Mouse (Mus musculus): ENCODE measurements at regions not wholly inside any gene's neighbourhood (a gene's known extent, or its start where the extent isn't known, plus 50 kb on each side); places are given as distances from the start of the nearest gene placed in this dataset.
A peak's percentile ranks its signal among the peaks of the same experiment; 100 is the strongest.

- H3K4me2 ChIP-seq (ENCODE audit: low read depth), result no peak overlapping the region
- H3K27me3 ChIP-seq (ENCODE audit: control insufficient read depth, insufficient read depth, insufficient read length), result no peaks in the 10 kb centered on the region
These were observed 83.8 kb upstream of the Cerkl start for GRCm38 (mm10) chr2:79540384-79540783.

DNA sequence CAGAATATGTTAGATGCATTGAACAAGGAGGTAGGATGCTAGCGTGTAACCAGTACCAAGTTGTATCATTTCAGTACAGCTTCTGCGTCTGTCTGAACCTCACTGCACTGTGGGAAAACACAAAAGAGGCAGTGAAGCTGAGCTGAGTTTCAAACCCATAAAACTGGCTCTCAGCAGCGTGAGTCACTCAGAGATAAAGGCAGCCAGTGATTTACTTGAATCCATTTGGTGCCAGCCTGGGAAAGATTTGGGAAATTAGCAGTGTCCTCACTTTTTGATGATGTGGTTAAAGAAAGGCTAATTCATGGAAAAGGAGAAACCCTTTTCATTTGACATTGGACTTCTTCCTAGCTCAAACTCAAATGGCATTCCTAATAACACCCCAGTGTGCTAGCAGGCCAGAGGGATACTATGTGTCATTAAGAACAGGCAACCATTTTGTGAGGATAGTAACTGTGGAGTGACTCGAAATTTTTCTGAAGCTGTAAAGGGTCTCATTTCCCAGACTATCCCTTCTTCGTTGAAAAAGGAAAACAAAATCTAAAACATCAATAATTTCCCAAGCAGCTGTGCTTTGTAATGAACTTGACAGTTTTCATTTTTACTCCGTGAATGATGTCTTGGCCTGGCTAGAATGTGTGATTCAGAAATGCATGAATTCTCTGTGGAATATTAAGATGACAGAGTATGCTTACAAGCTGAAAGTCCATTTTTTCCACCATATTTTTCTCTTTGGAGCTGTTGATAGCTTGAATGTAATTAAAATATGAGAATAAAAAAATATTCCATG, 85.8 kb upstream of the Cerkl start:
- Histone ChIP-seq H3ac (ENCODE audit: control insufficient read depth, insufficient read length) (no peak overlapping the region), H3K4me2 (ENCODE audit: low read depth) (peak overlapping the region; percentile 22), H3K27me3 (ENCODE audit: control insufficient read depth, insufficient read depth, insufficient read length) (no peaks in the 10 kb centered on the region), H3K36me3 (ENCODE audit: control insufficient read depth, insufficient read depth) (no peaks in the 10 kb centered on the region), H3K79me2 (ENCODE audit: control insufficient read depth, insufficient read depth) (no peaks in the 10 kb centered on the region), H3K4me3 (no peak overlapping the region)
- TF ChIP-seq TCF12 (IDR thresholded peaks at IDR 0.05; ENCODE audit: insufficient read depth, poor library complexity, severe bottlenecking) (no peak), E2F4 (IDR thresholded peaks at IDR 0.05; ENCODE audit: insufficient read depth) (no peak), SRF (IDR thresholded peaks at IDR 0.05; ENCODE audit: control insufficient read depth, insufficient read length, low read depth) (no peak)

More at GRCm38 (mm10) chr2:79540384-79540783, 83.8 kb upstream of the Cerkl start:
- Histone ChIP-seq H3ac (ENCODE audit: control insufficient read depth, insufficient read length) (no peak overlapping the region), H3K4me3 (no peak overlapping the region), H3K79me2 (ENCODE audit: control insufficient read depth, insufficient read depth) (no peaks in the 10 kb centered on the region), H3K36me3 (ENCODE audit: control insufficient read depth, insufficient read depth) (no peaks in the 10 kb centered on the region)
- no peak for TF ChIP-seq E2F4 (IDR thresholded peaks at IDR 0.05; ENCODE audit: insufficient read depth)
- TF ChIP-seq MYOG (IDR thresholded peaks at IDR 0.05; ENCODE audit: control insufficient read depth in 1 of 3, insufficient read depth in 1 of 3, insufficient read length in 2 of 3, low read depth in 2 of 3), result no peak
- no peak for TF ChIP-seq MAX (IDR thresholded peaks at IDR 0.05; ENCODE audit: low read depth)
- TF ChIP-seq TCF3 (IDR thresholded peaks at IDR 0.05; ENCODE audit: insufficient read length, low read depth), result no peak
- no peak for TF ChIP-seq MYOD1 (IDR thresholded peaks at IDR 0.05; ENCODE audit: control insufficient read depth in 1 of 3, insufficient read length in 2 of 3, low read depth in 2 of 3)
- TF ChIP-seq CEBPB (IDR thresholded peaks at IDR 0.05; ENCODE audit: insufficient read depth, poor library complexity, severe bottlenecking), result no peak
- TF ChIP-seq POLR2A (IDR thresholded peaks at IDR 0.05; ENCODE audit: insufficient read length, low read depth), result no peak
- no peak for TF ChIP-seq SRF (IDR thresholded peaks at IDR 0.05; ENCODE audit: control insufficient read depth, insufficient read length, low read depth)
- no peak for TF ChIP-seq USF1 (IDR thresholded peaks at IDR 0.05; ENCODE audit: low read depth)
- no peak for TF ChIP-seq POLR2AphosphoS2 (IDR thresholded peaks at IDR 0.05; ENCODE audit: insufficient read length, low read depth)
- TF ChIP-seq TCF12 (IDR thresholded peaks at IDR 0.05; ENCODE audit: insufficient read depth, poor library complexity, severe bottlenecking), result no peak
- TF ChIP-seq REST (IDR thresholded peaks at IDR 0.05; ENCODE audit: insufficient read depth, insufficient read length), result no peak

GRCm38 (mm10) chr2:79543456-79543855, 86.9 kb upstream of the Cerkl start:
- Histone ChIP-seq H3ac (ENCODE audit: control insufficient read depth, insufficient read length) (no peak overlapping the region), H3K36me3 (ENCODE audit: control insufficient read depth, insufficient read depth) (no peaks in the 10 kb centered on the region), H3K79me2 (ENCODE audit: control insufficient read depth, insufficient read depth) (no peaks in the 10 kb centered on the region), H3K4me3 (no peak overlapping the region), H3K27me3 (ENCODE audit: control insufficient read depth, insufficient read depth, insufficient read length) (no peaks in the 10 kb centered on the region), H3K4me2 (ENCODE audit: low read depth) (no peak overlapping the region)
- TF ChIP-seq MYOG (IDR thresholded peaks at IDR 0.05; ENCODE audit: control insufficient read depth in 1 of 3, insufficient read depth in 1 of 3, insufficient read length in 2 of 3, low read depth in 2 of 3) (no peak), CEBPB (IDR thresholded peaks at IDR 0.05; ENCODE audit: insufficient read depth, poor library complexity, severe bottlenecking) (no peak), POLR2A (IDR thresholded peaks at IDR 0.05; ENCODE audit: insufficient read length, low read depth) (no peak), TCF12 (IDR thresholded peaks at IDR 0.05; ENCODE audit: insufficient read depth, poor library complexity, severe bottlenecking) (no peak), MAX (IDR thresholded peaks at IDR 0.05; ENCODE audit: low read depth) (no peak)

GRCm38 (mm10) chr2:79543948-79544792, 87.6 kb upstream of the Cerkl start:
- H3K4me3 ChIP-seq, result no peak overlapping the region
- TF ChIP-seq MYOG (IDR thresholded peaks at IDR 0.05; ENCODE audit: control insufficient read depth in 1 of 3, insufficient read depth in 1 of 3, insufficient read length in 2 of 3, low read depth in 2 of 3) (no peak), MAX (IDR thresholded peaks at IDR 0.05; ENCODE audit: low read depth) (no peak), TCF12 (IDR thresholded peaks at IDR 0.05; ENCODE audit: insufficient read depth, poor library complexity, severe bottlenecking) (no peak), TCF3 (IDR thresholded peaks at IDR 0.05; ENCODE audit: insufficient read length, low read depth) (no peak), REST (IDR thresholded peaks at IDR 0.05; ENCODE audit: insufficient read depth, insufficient read length) (no peak), USF1 (IDR thresholded peaks at IDR 0.05; ENCODE audit: low read depth) (no peak), POLR2AphosphoS2 (IDR thresholded peaks at IDR 0.05; ENCODE audit: insufficient read length, low read depth) (no peak), E2F4 (IDR thresholded peaks at IDR 0.05; ENCODE audit: insufficient read depth) (no peak), SRF (IDR thresholded peaks at IDR 0.05; ENCODE audit: control insufficient read depth, insufficient read length, low read depth) (no peak)
- H3ac ChIP-seq (ENCODE audit: control insufficient read depth, insufficient read length), result no peak overlapping the region
- no peaks in the 10 kb centered on the region for H3K79me2 ChIP-seq (ENCODE audit: control insufficient read depth, insufficient read depth)
- H3K4me2 ChIP-seq (ENCODE audit: low read depth), result no peak overlapping the region
- no peaks in the 10 kb centered on the region for H3K27me3 ChIP-seq (ENCODE audit: control insufficient read depth, insufficient read depth, insufficient read length)
- H3K36me3 ChIP-seq (ENCODE audit: control insufficient read depth, insufficient read depth), result no peaks in the 10 kb centered on the region

DNA sequence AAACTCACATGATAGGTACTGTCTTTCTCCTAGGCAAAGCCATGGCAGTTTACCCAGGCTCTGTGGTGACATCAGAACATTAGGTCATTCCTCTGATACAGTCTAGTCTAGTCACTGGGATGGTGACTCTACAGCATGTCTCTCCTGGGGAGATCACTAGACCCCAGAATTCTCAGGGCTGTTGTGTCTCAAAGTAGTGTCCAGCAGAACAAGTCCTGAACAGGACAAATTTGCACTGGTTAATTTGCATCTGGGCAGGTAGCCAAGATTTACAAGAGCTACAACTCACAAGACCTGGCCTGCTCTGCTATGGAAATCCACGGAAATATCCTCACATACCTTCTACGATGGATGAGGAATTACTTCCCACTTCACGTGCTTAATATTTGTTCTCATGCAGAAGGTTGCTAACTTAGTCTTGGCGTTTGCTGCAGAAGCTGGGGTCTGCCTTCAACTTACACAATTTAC, 88.2 kb upstream of the Cerkl start:
- Histone ChIP-seq H3K4me2 (ENCODE audit: low read depth) (no peak overlapping the region), H3ac (ENCODE audit: control insufficient read depth, insufficient read length) (no peak overlapping the region), H3K79me2 (ENCODE audit: control insufficient read depth, insufficient read depth) (no peaks in the 10 kb centered on the region), H3K4me3 (no peak overlapping the region), H3K36me3 (ENCODE audit: control insufficient read depth, insufficient read depth) (no peaks in the 10 kb centered on the region), H3K27me3 (ENCODE audit: control insufficient read depth, insufficient read depth, insufficient read length) (no peaks in the 10 kb centered on the region)
- TF ChIP-seq MYOD1 (IDR thresholded peaks at IDR 0.05; ENCODE audit: control insufficient read depth in 1 of 3, insufficient read length in 2 of 3, low read depth in 2 of 3) (no peak), E2F4 (IDR thresholded peaks at IDR 0.05; ENCODE audit: insufficient read depth) (no peak), USF1 (IDR thresholded peaks at IDR 0.05; ENCODE audit: low read depth) (no peak), TCF3 (IDR thresholded peaks at IDR 0.05; ENCODE audit: insufficient read length, low read depth) (no peak), CEBPB (IDR thresholded peaks at IDR 0.05; ENCODE audit: insufficient read depth, poor library complexity, severe bottlenecking) (no peak), MYOG (IDR thresholded peaks at IDR 0.05; ENCODE audit: control insufficient read depth in 1 of 3, insufficient read depth in 1 of 3, insufficient read length in 2 of 3, low read depth in 2 of 3) (no peak), POLR2AphosphoS2 (IDR thresholded peaks at IDR 0.05; ENCODE audit: insufficient read length, low read depth) (no peak), TCF12 (IDR thresholded peaks at IDR 0.05; ENCODE audit: insufficient read depth, poor library complexity, severe bottlenecking) (no peak), SRF (IDR thresholded peaks at IDR 0.05; ENCODE audit: control insufficient read depth, insufficient read length, low read depth) (no peak), REST (IDR thresholded peaks at IDR 0.05; ENCODE audit: insufficient read depth, insufficient read length) (no peak), MAX (IDR thresholded peaks at IDR 0.05; ENCODE audit: low read depth) (no peak), POLR2A (IDR thresholded peaks at IDR 0.05; ENCODE audit: insufficient read length, low read depth) (no peak)
